Mouse (Mus musculus): ENCODE data around the gene Ubqlnl.

DNA sequence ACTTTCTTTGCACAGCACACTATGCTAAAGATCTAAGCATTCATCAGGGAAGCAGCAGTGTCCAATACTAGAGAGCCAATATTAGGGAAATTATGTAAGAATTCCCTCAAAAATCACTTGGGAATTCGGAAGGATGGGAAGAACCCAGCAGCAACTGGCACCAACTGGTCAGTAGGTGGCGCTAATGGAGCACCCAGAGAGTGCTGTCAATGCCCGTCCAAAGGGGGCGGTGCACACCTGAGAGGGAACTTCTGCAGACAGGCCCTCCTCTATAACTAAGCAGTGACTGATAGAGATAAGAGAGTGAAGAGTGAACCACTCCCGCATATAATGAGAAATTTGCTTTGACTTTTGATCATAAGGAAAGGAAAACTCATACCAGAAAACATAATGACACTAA is 49.5 kb upstream of the Ubqlnl start:
- TF ChIP-seq CTCF (IDR thresholded peaks at IDR 0.05; ENCODE audit: extremely low read depth, insufficient read depth, low read length), result peak; percentile 77
- no peak for TF ChIP-seq POLR2A (IDR thresholded peaks at IDR 0.05; ENCODE audit: extremely low read depth, insufficient read depth, low read length)

All from cortical plate, adult 2 months (tissue).